Mouse (Mus musculus): ENCODE results near the gene Slc25a34. TPM values are rescaled to one million over a fixed set of nuclear protein-coding genes. Genes with fewer than 3 reads are reported as not detected.
A peak's percentile ranks its signal among the peaks of the same experiment; 100 is the strongest.

The Slc25a34 gene
- polyA plus RNA-seq, 1 experiment from 2014 or later = 0.14 TPM

GRCm38 (mm10) chr4:141602523-141603223 is 20.9 kb downstream of the Slc25a34 start:
- 50% methylated on average over 11 of the region's 11 CpGs for WGBS (ENCODE audit: insufficient replicate concordance)
- Histone ChIP-seq H3K36me3 (ENCODE audit: control insufficient read depth, insufficient read depth) (no peaks in the 10 kb centered on the region), H3K4me2 (ENCODE audit: low read depth, low read length) (no peak overlapping the region)

GRCm38 (mm10) chr4:141601148-141601862 is 22.3 kb downstream of the Slc25a34 start:
- H3K9me3 ChIP-seq (replicated peaks; ENCODE audit: control insufficient read depth, low read length) = no peaks in the 10 kb centered on the region
- H3K4me1 ChIP-seq (ENCODE audit: control insufficient read depth, low read depth, low read length) = no peaks in the 10 kb centered on the region; the same call in 1 of the 2 replicates
- 61% methylated on average over 12 of the region's 12 CpGs for WGBS (ENCODE audit: insufficient replicate concordance)
- H3K36me3 ChIP-seq (ENCODE audit: control insufficient read depth, insufficient read depth) = no peaks in the 10 kb centered on the region
- no peak overlapping the region for H3K4me2 ChIP-seq (ENCODE audit: low read depth, low read length)
- no peak overlapping the region for H3K4me3 ChIP-seq (ENCODE audit: low read depth, low read length)
- ATAC-seq (ENCODE audit: low read depth) = no peak
- no peak overlapping the region for H3K9ac ChIP-seq (ENCODE audit: low read depth, low read length)
- peaks cover 35% of the 10 kb centered on the region for H3K27me3 ChIP-seq (ENCODE audit: control insufficient read depth, insufficient read depth, low read depth, low read length)
- no peak overlapping the region for H3K27ac ChIP-seq (ENCODE audit: low read length)

More at GRCm38 (mm10) chr4:141602523-141603223, 20.9 kb downstream of the Slc25a34 start:
- no peak overlapping the region for H3K27ac ChIP-seq (ENCODE audit: low read length)
- ATAC-seq (ENCODE audit: low read depth) = no peak
- H3K9ac ChIP-seq (ENCODE audit: low read depth, low read length) = no peak overlapping the region
- H3K4me1 ChIP-seq (ENCODE audit: control insufficient read depth, low read depth, low read length) = no peaks in the 10 kb centered on the region; the same call in 1 of the 2 replicates
- no peak overlapping the region for H3K4me3 ChIP-seq (ENCODE audit: low read depth, low read length)
- peaks cover 29% of the 10 kb centered on the region for H3K27me3 ChIP-seq (ENCODE audit: control insufficient read depth, insufficient read depth, low read depth, low read length)
- no peaks in the 10 kb centered on the region for H3K9me3 ChIP-seq (replicated peaks; ENCODE audit: control insufficient read depth, low read length)

- Histone ChIP-seq H3K4me1 (ENCODE audit: control insufficient read depth, low read depth, low read length) (no peaks in the 10 kb centered on the region; the same call in 1 of the 2 replicates), H3K9ac (ENCODE audit: low read depth, low read length) (no peak overlapping the region), H3K4me2 (ENCODE audit: low read depth, low read length) (no peak overlapping the region), H3K27me3 (ENCODE audit: control insufficient read depth, insufficient read depth, low read depth, low read length) (peaks cover 35% of the 10 kb centered on the region), H3K4me3 (ENCODE audit: low read depth, low read length) (no peak overlapping the region), H3K9me3 (replicated peaks; ENCODE audit: control insufficient read depth, low read length) (no peaks in the 10 kb centered on the region), H3K36me3 (ENCODE audit: control insufficient read depth, insufficient read depth) (no peaks in the 10 kb centered on the region), H3K27ac (ENCODE audit: low read length) (no peak overlapping the region)
- WGBS (ENCODE audit: insufficient replicate concordance) = 36% methylated on average over 6 of the region's 6 CpGs
- no peak for ATAC-seq (ENCODE audit: low read depth)
Observed at GRCm38 (mm10) chr4:141600364-141600763, 23.3 kb downstream of the Slc25a34 start.

GRCm38 (mm10) chr4:141599251-141600141 is 24.1 kb downstream of the Slc25a34 start:
- no peaks in the 10 kb centered on the region for H3K36me3 ChIP-seq (ENCODE audit: control insufficient read depth, insufficient read depth)
- no peak overlapping the region for H3K27ac ChIP-seq (ENCODE audit: low read length)
- H3K4me3 ChIP-seq (ENCODE audit: low read depth, low read length) = peak overlapping the region; percentile 48
- peak; percentile 8 for ATAC-seq (ENCODE audit: low read depth)
- 2% methylated on average over 45 of the region's 57 CpGs for WGBS (ENCODE audit: insufficient replicate concordance)
- no peak overlapping the region for H3K9ac ChIP-seq (ENCODE audit: low read depth, low read length)
- H3K4me1 ChIP-seq (ENCODE audit: control insufficient read depth, low read depth, low read length) = no peaks in the 10 kb centered on the region; the same call in 1 of the 2 replicates
- H3K27me3 ChIP-seq (ENCODE audit: control insufficient read depth, insufficient read depth, low read depth, low read length) = peaks cover 35% of the 10 kb centered on the region
- H3K4me2 ChIP-seq (ENCODE audit: low read depth, low read length) = peak overlapping the region; percentile 54
- H3K9me3 ChIP-seq (replicated peaks; ENCODE audit: control insufficient read depth, low read length) = no peaks in the 10 kb centered on the region

- Histone ChIP-seq H3K9me3 (replicated peaks; ENCODE audit: control insufficient read depth, low read length) (no peaks in the 10 kb centered on the region), H3K27me3 (ENCODE audit: control insufficient read depth, insufficient read depth, low read depth, low read length) (peaks cover 35% of the 10 kb centered on the region), H3K4me2 (ENCODE audit: low read depth, low read length) (peak overlapping the region; percentile 54), H3K4me3 (ENCODE audit: low read depth, low read length) (peak overlapping the region; percentile 48), H3K9ac (ENCODE audit: low read depth, low read length) (no peak overlapping the region), H3K4me1 (ENCODE audit: control insufficient read depth, low read depth, low read length) (no peaks in the 10 kb centered on the region; the same call in 1 of the 2 replicates), H3K27ac (ENCODE audit: low read length) (no peak overlapping the region), H3K36me3 (ENCODE audit: control insufficient read depth, insufficient read depth) (no peaks in the 10 kb centered on the region)
- 0 out of 2 replicates have a peak, but pooled peaks have one; percentile 8 for ATAC-seq (ENCODE audit: low read depth)
- 2% methylated on average over 9 of the region's 9 CpGs for WGBS (ENCODE audit: insufficient replicate concordance)
Observed at GRCm38 (mm10) chr4:141598894-141599250, 24.7 kb downstream of the Slc25a34 start.

- no peak overlapping the region for H3K27ac ChIP-seq (ENCODE audit: low read length)
- H3K4me2 ChIP-seq (ENCODE audit: low read depth, low read length) = peak overlapping the region; percentile 2; the same call in 1 of the 2 replicates
- 2% methylated on average over 19 of the region's 19 CpGs for WGBS (ENCODE audit: insufficient replicate concordance)
- no peaks in the 10 kb centered on the region for H3K9me3 ChIP-seq (replicated peaks; ENCODE audit: control insufficient read depth, low read length)
- no peaks in the 10 kb centered on the region; the same call in 1 of the 2 replicates for H3K4me1 ChIP-seq (ENCODE audit: control insufficient read depth, low read depth, low read length)
- H3K4me3 ChIP-seq (ENCODE audit: low read depth, low read length) = no peak overlapping the region
- H3K27me3 ChIP-seq (ENCODE audit: control insufficient read depth, insufficient read depth, low read depth, low read length) = peaks cover 35% of the 10 kb centered on the region
- H3K36me3 ChIP-seq (ENCODE audit: control insufficient read depth, insufficient read depth) = no peaks in the 10 kb centered on the region
- ATAC-seq (ENCODE audit: low read depth) = 0 out of 2 replicates have a peak, but pooled peaks have one; percentile 27
- H3K9ac ChIP-seq (ENCODE audit: low read depth, low read length) = no peak overlapping the region
Observed at GRCm38 (mm10) chr4:141598199-141598893, 25.3 kb downstream of the Slc25a34 start.

GRCm38 (mm10) chr4:141596700-141597328 is 26.8 kb downstream of the Slc25a34 start:
- Histone ChIP-seq H3K4me1 (ENCODE audit: control insufficient read depth, low read depth, low read length) (no peaks in the 10 kb centered on the region; the same call in 1 of the 2 replicates), H3K4me2 (ENCODE audit: low read depth, low read length) (no peak overlapping the region), H3K9ac (ENCODE audit: low read depth, low read length) (no peak overlapping the region), H3K9me3 (replicated peaks; ENCODE audit: control insufficient read depth, low read length) (no peaks in the 10 kb centered on the region), H3K36me3 (ENCODE audit: control insufficient read depth, insufficient read depth) (no peaks in the 10 kb centered on the region), H3K4me3 (ENCODE audit: low read depth, low read length) (no peak overlapping the region), H3K27me3 (ENCODE audit: control insufficient read depth, insufficient read depth, low read depth, low read length) (peaks cover 35% of the 10 kb centered on the region), H3K27ac (ENCODE audit: low read length) (no peak overlapping the region)
- 54% methylated on average over 8 of the region's 8 CpGs for WGBS (ENCODE audit: insufficient replicate concordance)
- ATAC-seq (ENCODE audit: low read depth) = no peak

Data from liver, embryonic 16.5 days (tissue).